Mouse (Mus musculus) liver, embryonic 18 days (tissue): ENCODE measurements around the gene Olfr823. TPM values are rescaled to one million over a fixed set of nuclear protein-coding genes. Genes with fewer than 3 reads are reported as not detected.

Source experiments
- polyA plus RNA-seq: library from polyadenylated mRNA; depleted of rRNA; stranded (reverse); fragments of >200 nt; gene quantifications from 2 replicates; pipeline ENCODE4 v1.2.3, GENCODE M21; 2012; rRNA removed

Olfr823 gene
- polyA plus RNA-seq = not detected in 2 replicates

GRCm38 (mm10) chr10:130115283-130115682, at the start of gene Olfr823:
Gene Olfr823 (minus strand): TSS chr10:130115383.

GRCm38 (mm10) chr10:130129900-130130299, 14.7 kb upstream of the Olfr823 start, which contains the start of gene Olfr824:
Gene Olfr824 (minus strand): TSS chr10:130130000.

GRCm38 (mm10) chr10:130070910-130071309, 44.3 kb downstream of the Olfr823 start, which contains the start of gene Olfr822:
Gene Olfr822 (plus strand): TSS chr10:130071210.

Other genes starting within 250 kb of the Olfr823 start
- not detected in 2 replicates for gene Olfr814, start 235.5 kb downstream of the Olfr823 start, polyA plus RNA-seq
- not detected in 2 replicates for gene Olfr815, start 209.5 kb downstream of the Olfr823 start, polyA plus RNA-seq
- not detected in 2 replicates for gene Olfr816, start 199.8 kb downstream of the Olfr823 start, polyA plus RNA-seq
- not detected in 2 replicates for gene Olfr818, start 166.3 kb downstream of the Olfr823 start, polyA plus RNA-seq
- not detected in 2 replicates for gene Olfr819, start 148.1 kb downstream of the Olfr823 start, polyA plus RNA-seq
- gene Olfr247, start 139.2 kb downstream of the Olfr823 start, polyA plus RNA-seq = not detected in 2 replicates
- gene Gm10310, start 130.3 kb downstream of the Olfr823 start, polyA plus RNA-seq = not detected in 2 replicates
- not detected in 2 replicates for gene Olfr820, start 102.8 kb downstream of the Olfr823 start, polyA plus RNA-seq
- not detected in 2 replicates for gene Olfr821, start 85.0 kb downstream of the Olfr823 start, polyA plus RNA-seq
- gene Olfr822, start 44.2 kb downstream of the Olfr823 start, polyA plus RNA-seq = not detected in 2 replicates
- gene Olfr824, start 14.6 kb upstream of the Olfr823 start, polyA plus RNA-seq = 0.06 and 0.18 TPM in 2 replicates
- gene Olfr825, start 51.4 kb upstream of the Olfr823 start, polyA plus RNA-seq = not detected in 2 replicates
- gene Olfr826, start 68.8 kb upstream of the Olfr823 start, polyA plus RNA-seq = not detected in 2 replicates
- not detected in 2 replicates for gene Olfr827, start 99.0 kb upstream of the Olfr823 start, polyA plus RNA-seq
- gene Neurod4, start 164.9 kb upstream of the Olfr823 start, polyA plus RNA-seq = not detected in 2 replicates
- 0.95 and 0.97 TPM in 2 replicates for gene Tespa1, start 207.5 kb upstream of the Olfr823 start, polyA plus RNA-seq